Mouse (Mus musculus) neural tube, embryonic 10.5 days (tissue): ENCODE measurements around the gene Btbd16.
A peak's percentile ranks its signal among the peaks of the same experiment; 100 is the strongest.

Source experiments
- DNase-seq: peaks from one replicate; pipeline ENCODE4 v3.0.0-alpha.2; 2017; ENCODE audit warnings: low spot score; ENCODE audit errors: extremely low spot score

The Btbd16 gene

DNA sequence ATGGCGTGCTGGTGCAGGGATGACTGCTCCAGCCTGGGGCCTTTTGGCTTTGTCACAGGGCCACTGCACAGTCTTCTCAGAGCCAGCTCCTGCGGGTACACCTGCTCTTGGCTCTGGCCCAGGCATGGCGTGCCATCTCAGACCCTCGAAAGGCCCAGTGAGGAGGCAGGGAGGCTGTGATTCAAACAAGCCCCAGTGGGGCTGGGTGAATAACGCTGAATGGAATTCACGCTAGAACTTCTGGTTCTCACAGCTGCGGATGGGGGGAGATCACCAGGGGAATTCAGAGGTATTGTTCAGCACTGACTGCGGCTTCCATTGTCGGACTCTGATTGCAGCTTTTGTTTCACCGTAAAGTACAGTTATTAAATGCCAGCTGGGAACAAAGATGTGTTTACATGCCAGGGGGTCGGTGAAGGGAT, 86.9 kb downstream of the Btbd16 start:
- DNase-seq = no peak

DNA sequence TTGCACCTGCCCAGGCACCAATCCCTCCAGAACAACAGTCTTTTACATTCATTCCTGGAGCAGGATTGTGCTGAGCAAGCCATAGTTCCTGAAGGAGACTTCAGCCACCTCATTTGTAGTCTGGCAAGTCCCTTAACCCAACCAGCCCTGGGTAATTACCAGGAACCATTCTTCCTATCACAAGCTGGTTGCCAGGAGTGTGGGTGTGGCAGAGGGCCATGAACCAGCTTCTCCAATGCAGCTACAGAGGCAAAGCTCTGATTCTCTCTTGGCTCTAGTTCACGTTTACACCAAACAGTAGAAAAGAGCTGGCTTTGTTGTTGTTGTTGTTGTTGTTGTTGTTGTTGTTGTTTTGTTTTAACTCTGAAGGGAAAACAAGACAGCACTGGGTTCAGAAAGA, 88.6 kb downstream of the Btbd16 start:
- DNase-seq = no peak

DNA sequence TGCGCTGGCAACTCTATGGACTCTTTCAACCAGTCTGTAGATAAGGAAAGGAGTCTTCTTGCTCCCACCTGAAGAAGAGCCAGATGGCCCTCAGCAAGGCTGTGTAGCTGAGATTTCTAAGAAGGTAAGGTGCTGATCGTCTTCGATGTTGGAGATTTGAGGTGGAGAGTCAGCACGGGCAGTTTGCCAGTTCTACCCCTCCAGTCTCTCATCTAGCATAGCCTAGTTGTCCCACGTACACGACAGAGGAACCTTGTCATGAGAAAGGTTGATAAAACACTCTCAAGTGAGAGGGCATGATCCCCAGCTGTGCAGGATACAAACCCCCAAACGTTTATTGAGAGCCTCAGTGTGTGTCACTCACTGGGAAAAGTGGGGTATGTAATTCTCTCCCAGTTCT, 90.8 kb downstream of the Btbd16 start:
- DNase-seq = no peak

GRCm38 (mm10) chr7:130865613-130866591, 92.0 kb downstream of the Btbd16 start, which contains the start of gene Plekha1:
Gene Plekha1 (plus strand): TSS chr7:130865756.
- DNase-seq = peak; percentile 96

- DNase-seq = no peak
Observed at GRCm38 (mm10) chr7:130866640-130867039, 92.8 kb downstream of the Btbd16 start.

- DNase-seq = no peak
Observed at GRCm38 (mm10) chr7:130867256-130867655, 93.4 kb downstream of the Btbd16 start.
